Comparison of ENCODE assay signal across 13 mouse cellular contexts in genomic region chr7:97387561-97388147, GRCm38 (mm10). TPM values are rescaled to one million over a fixed set of nuclear protein-coding genes. Genes with fewer than 3 reads are reported as not detected.
DNase-seq lines count a peak whose midpoint lies in the region; ATAC-seq and TF ChIP-seq lines count a peak whose summit lies in the region.
"Had no signal": no experiment of that assay in that cellular context is flagged by ENCODE, and none has a peak within 500 bp of the region (broad histone marks: within the 10 kb centered on the region; RNA-seq: fewer than 3 reads in every experiment).

No protein-coding gene starts in this region.

- H3K9ac ChIP-seq in heart, adult 2 months (ENCODE audit: low read depth, low read length) = no peak overlapping the region
- no peak overlapping the region for H3K9ac ChIP-seq in lung, postnatal 0 days (replicated peaks; ENCODE audit: low read depth)
- H3K9ac ChIP-seq in stomach, postnatal 0 days (ENCODE audit: low read length) = no peak overlapping the region
- H3K9ac ChIP-seq: heart, embryonic 15.5 days; midbrain, embryonic 13.5 days had no signal

- TF ChIP-seq CTCF in heart, adult 2 months (IDR thresholded peaks at IDR 0.05) = no peak
- no peak for TF ChIP-seq CTCF in lung, postnatal 0 days (IDR thresholded peaks at IDR 0.05)
- TF ChIP-seq CTCF in lung, adult 2 months (IDR thresholded peaks at IDR 0.05; ENCODE audit: insufficient read depth, low read length) = no peak
- no peak for TF ChIP-seq CTCF in stomach, postnatal 0 days (IDR thresholded peaks at IDR 0.05; ENCODE audit: low read depth)

- peaks cover 16% of the 10 kb centered on the region for H3K4me1 ChIP-seq in heart, adult 2 months (ENCODE audit: control insufficient read depth, insufficient read depth, low read length)
- no peaks in the 10 kb centered on the region for H3K4me1 ChIP-seq in lung, postnatal 0 days (ENCODE audit: insufficient read depth, low read depth, low read length)
- peaks cover 6% of the 10 kb centered on the region; the same call in 1 of the 2 replicates for H3K4me1 ChIP-seq in lung, adult 2 months (ENCODE audit: control insufficient read depth, insufficient read depth, low read length)
- no peaks in the 10 kb centered on the region for H3K4me1 ChIP-seq in stomach, postnatal 0 days (replicated peaks; ENCODE audit: control insufficient read depth, insufficient read depth)
- H3K4me1 ChIP-seq: heart, embryonic 15.5 days had no signal

- TF ChIP-seq POLR2A in heart, adult 2 months (IDR thresholded peaks at IDR 0.05; ENCODE audit: insufficient read depth, low read depth, low read length) = no peak
- TF ChIP-seq POLR2A in lung, adult 2 months (IDR thresholded peaks at IDR 0.05; ENCODE audit: borderline replicate concordance, extremely low read depth, low read depth, low read length) = no peak

- no peak for TF ChIP-seq EP300 in heart, adult 2 months (IDR thresholded peaks at IDR 0.05; ENCODE audit: insufficient read depth, low read depth, low read length)
- TF ChIP-seq EP300 in lung, postnatal 0 days (IDR thresholded peaks at IDR 0.05) = no peak
- TF ChIP-seq EP300 in stomach, postnatal 0 days (optimal IDR thresholded peaks at IDR 0.05) = no peak

- H3K4me2 ChIP-seq in lung, postnatal 0 days (replicated peaks; ENCODE audit: low read depth, low read length) = no peak overlapping the region
- H3K4me2 ChIP-seq in stomach, postnatal 0 days (replicated peaks; ENCODE audit: low read depth) = no peak overlapping the region
- H3K4me2 ChIP-seq: heart, embryonic 15.5 days; midbrain, embryonic 13.5 days had no signal

- H3K4me3 ChIP-seq in heart, adult 2 months = no peak overlapping the region
- H3K4me3 ChIP-seq in lung, postnatal 0 days (ENCODE audit: low read depth, low read length) = no peak overlapping the region
- no peak overlapping the region for H3K4me3 ChIP-seq in lung, adult 2 months (replicated peaks; ENCODE audit: extremely low read depth, low read depth, low read length)
- no peak overlapping the region for H3K4me3 ChIP-seq in stomach, postnatal 0 days (ENCODE audit: low read depth, low read length)
- H3K4me3 ChIP-seq: erythroblast, embryonic 14.5 days; heart, embryonic 15.5 days; midbrain, embryonic 13.5 days had no signal

- WGBS in heart, adult 2 months = 73% methylated on average over 8 of the region's 8 CpGs
- 92% methylated on average over 8 of the region's 8 CpGs for WGBS in lung, postnatal 0 days
- 86% methylated on average over 8 of the region's 8 CpGs for WGBS in lung, adult 2 months
- WGBS in stomach, postnatal 0 days = 85% methylated on average over 8 of the region's 8 CpGs

- intact Hi-C loops in heart, adult 2 months (cut with DNase I) = no loop called here
- intact Hi-C loops in heart, postnatal 36 days (cut with DNase I) = no loop called here

- H3K27ac ChIP-seq in heart, adult 2 months = peak overlapping the region; percentile 41
- H3K27ac ChIP-seq in lung, postnatal 0 days (ENCODE audit: low read length) = peak overlapping the region; percentile 68
- H3K27ac ChIP-seq in stomach, postnatal 0 days (replicated peaks) = peak overlapping the region; percentile 70
- H3K27ac ChIP-seq: heart, embryonic 15.5 days; midbrain, embryonic 13.5 days had no signal

- H3K27me3 ChIP-seq in heart, adult 2 months (ENCODE audit: control insufficient read depth, insufficient read depth, low read length) = no peaks in the 10 kb centered on the region
- no peaks in the 10 kb centered on the region for H3K27me3 ChIP-seq in lung, postnatal 0 days (replicated peaks; ENCODE audit: insufficient read depth, low read length)
- no peaks in the 10 kb centered on the region for H3K27me3 ChIP-seq in stomach, postnatal 0 days (ENCODE audit: control insufficient read depth, insufficient read depth, low read length)
- H3K27me3 ChIP-seq: heart, embryonic 15.5 days; midbrain, embryonic 13.5 days had no signal

- H3K9me3 ChIP-seq in lung, postnatal 0 days (ENCODE audit: low read length) = no peaks in the 10 kb centered on the region
- H3K9me3 ChIP-seq in stomach, postnatal 0 days (ENCODE audit: control insufficient read depth, low read length) = no peaks in the 10 kb centered on the region
- H3K9me3 ChIP-seq: heart, embryonic 15.5 days; midbrain, embryonic 13.5 days had no signal

- no peak for DNase-seq in heart, adult 2 months
- no peak for DNase-seq in heart, postnatal 36 days
- DNase-seq in lung, postnatal 0 days (ENCODE audit: low spot score) = no peak
- DNase-seq in lung, adult 2 months = no peak
- DNase-seq in stomach, postnatal 0 days (ENCODE audit: low spot score) = no peak
- DNase-seq in spleen, postnatal 36 days (ENCODE audit: low spot score in 2 of 2) = no peak
- DNase-seq: kidney, adult 2 months; liver; lung, postnatal 14 days had no signal

- H3K36me3 ChIP-seq in heart, adult 2 months (ENCODE audit: control insufficient read depth, insufficient read depth, low read length) = no peaks in the 10 kb centered on the region
- no peaks in the 10 kb centered on the region; the same call in 1 of the 2 replicates for H3K36me3 ChIP-seq in lung, postnatal 0 days (ENCODE audit: insufficient read depth, low read length)
- peaks cover 12% of the 10 kb centered on the region for H3K36me3 ChIP-seq in stomach, postnatal 0 days (ENCODE audit: control insufficient read depth, insufficient read depth, low read length)

- no peaks in the 10 kb centered on the region for H3K79me2 ChIP-seq in heart, adult 2 months (replicated peaks; ENCODE audit: control insufficient read depth, insufficient read depth, low read length)

- ATAC-seq in lung, postnatal 0 days = no peak
- 0 out of 2 replicates have a peak, but pooled peaks have one; percentile 11 for ATAC-seq in common myeloid progenitor, adult 5-6 weeks (replicated peaks; ENCODE audit: low read depth, poor library complexity, severe bottlenecking)
- no peak for ATAC-seq in stomach, postnatal 0 days (ENCODE audit: low FRiP score, low TSS enrichment)
- ATAC-seq: midbrain, embryonic 13.5 days had no signal

RNA-seq across cellular contexts. Expression of gene Ndufc2, which starts 12.1 kb away (rescaled TPM):
- total RNA-seq in heart, adult 2 months (2021) = 100 to 1,000 TPM; 483 to 533 TPM
- 305 and 346 TPM in 2 replicates for polyA plus RNA-seq in heart, adult 2 months (2012; rRNA removed)
- 100 to 1,000 TPM; 475 to 537 TPM for total RNA-seq in heart, postnatal 36 days (2021)
- 461 and 535 TPM in 2 replicates for polyA plus RNA-seq in lung, postnatal 0 days (2015; fragmentation: Nextera tagmentation; extraction: Ambion mirVana)
- 134 and 135 TPM in 2 replicates for polyA plus RNA-seq in lung, adult 2 months (2012; rRNA removed)
- 210 and 280 TPM in 2 replicates for total RNA-seq in common myeloid progenitor, adult 5-6 weeks (2017)
- polyA plus RNA-seq in stomach, postnatal 0 days (2015; fragmentation: Nextera tagmentation; extraction: Ambion mirVana) = 415 and 439 TPM in 2 replicates

RNA-seq across cellular contexts. Expression of gene Alg8, which starts 16.2 kb away (rescaled TPM):
- total RNA-seq in heart, adult 2 months (2021) = 1 to 10 TPM; 4.3 to 5.2 TPM
- 7.3 and 9.9 TPM in 2 replicates for polyA plus RNA-seq in heart, adult 2 months (2012; rRNA removed)
- 1 to 10 TPM; 4.2 to 4.7 TPM for total RNA-seq in heart, postnatal 36 days (2021)
- 11.0 TPM in 2 replicates for polyA plus RNA-seq in lung, postnatal 0 days (2015; fragmentation: Nextera tagmentation; extraction: Ambion mirVana)
- polyA plus RNA-seq in lung, adult 2 months (2012; rRNA removed) = 7.4 and 9.3 TPM in 2 replicates
- total RNA-seq in common myeloid progenitor, adult 5-6 weeks (2017) = 36.6 and 45.1 TPM in 2 replicates
- polyA plus RNA-seq in stomach, postnatal 0 days (2015; fragmentation: Nextera tagmentation; extraction: Ambion mirVana) = 14.6 and 15.3 TPM in 2 replicates

RNA-seq across cellular contexts. Expression of gene Thrsp, which starts 29.9 kb away (rescaled TPM):
- 10 to 100 TPM; 68.6 to 77.2 TPM for total RNA-seq in heart, adult 2 months (2021)
- 118 and 171 TPM in 2 replicates for polyA plus RNA-seq in heart, adult 2 months (2012; rRNA removed)
- total RNA-seq in heart, postnatal 36 days (2021) = 10 to 100 TPM; 43.7 to 50.9 TPM
- polyA plus RNA-seq in lung, postnatal 0 days (2015; fragmentation: Nextera tagmentation; extraction: Ambion mirVana) = 2.4 and 2.5 TPM in 2 replicates
- 72.8 and 95.2 TPM in 2 replicates for polyA plus RNA-seq in lung, adult 2 months (2012; rRNA removed)
- total RNA-seq in common myeloid progenitor, adult 5-6 weeks (2017) = not detected in 2 replicates
- 1.4 and 1.5 TPM in 2 replicates for polyA plus RNA-seq in stomach, postnatal 0 days (2015; fragmentation: Nextera tagmentation; extraction: Ambion mirVana)
- polyA plus RNA-seq: erythroblast, embryonic 14.5 days had no signal

RNA-seq across cellular contexts. Expression of gene Kctd21, which starts 55.5 kb away (rescaled TPM):
- 1 to 10 TPM; 3.7 to 4.1 TPM for total RNA-seq in heart, adult 2 months (2021)
- polyA plus RNA-seq in heart, adult 2 months (2012; rRNA removed) = 3.6 and 6.3 TPM in 2 replicates
- total RNA-seq in heart, postnatal 36 days (2021) = 1 to 10 TPM; 2.7 to 4.7 TPM
- 5.7 and 6.1 TPM in 2 replicates for polyA plus RNA-seq in lung, postnatal 0 days (2015; fragmentation: Nextera tagmentation; extraction: Ambion mirVana)
- 7.9 and 11.5 TPM in 2 replicates for polyA plus RNA-seq in lung, adult 2 months (2012; rRNA removed)
- total RNA-seq in common myeloid progenitor, adult 5-6 weeks (2017) = 0.09 and 0.78 TPM in 2 replicates
- polyA plus RNA-seq in stomach, postnatal 0 days (2015; fragmentation: Nextera tagmentation; extraction: Ambion mirVana) = 2.0 TPM in 2 replicates
- polyA plus RNA-seq: erythroblast, embryonic 14.5 days had no signal

RNA-seq across cellular contexts. Expression of gene Usp35, which starts 55.8 kb away (rescaled TPM):
- total RNA-seq in heart, adult 2 months (2021) = 1 to 10 TPM in 1 of 2 experiments, under 1 TPM in 1; 0.84 to 1.0 TPM
- polyA plus RNA-seq in heart, adult 2 months (2012; rRNA removed) = 2.5 and 2.8 TPM in 2 replicates
- 1 to 10 TPM in 1 of 2 experiments, under 1 TPM in 1; 0.64 to 1.0 TPM for total RNA-seq in heart, postnatal 36 days (2021)
- 1.5 and 1.6 TPM in 2 replicates for polyA plus RNA-seq in lung, postnatal 0 days (2015; fragmentation: Nextera tagmentation; extraction: Ambion mirVana)
- polyA plus RNA-seq in lung, adult 2 months (2012; rRNA removed) = 5.3 and 9.2 TPM in 2 replicates
- total RNA-seq in common myeloid progenitor, adult 5-6 weeks (2017) = not detected in 2 replicates
- polyA plus RNA-seq in stomach, postnatal 0 days (2015; fragmentation: Nextera tagmentation; extraction: Ambion mirVana) = 0.53 and 0.62 TPM in 2 replicates

Comparison
In these comparisons a context has a peak if more than half of its experiments do, and no peak if none do; other contexts are left out.
1. RNA of gene Thrsp, which starts 29.9 kb away (polyA plus RNA-seq): 118 to 171 TPM in heart, adult 2 months and 72.8 to 95.2 TPM in lung, adult 2 months; 2.4 to 2.5 TPM in lung, postnatal 0 days and 1.4 to 1.5 TPM in stomach, postnatal 0 days; every median in the first group is over 10 times any median in the second.
2. Peak in every context shown above with its lines, with median percentiles within 50 percentile points of each other: H3K27ac ChIP-seq.